Mouse (Mus musculus) ES-E14 (cell line): ENCODE data around the gene Btg3. TPM values are rescaled to one million over a fixed set of nuclear protein-coding genes. Genes with fewer than 3 reads are reported as not detected.
"Not testable (repeated sequence)": the region's sequence is repeated elsewhere in the genome, so short reads cannot be mapped to it uniquely, and the experiment has no call there.

Experiments
- DNase-seq: peaks from one replicate; pipeline ENCODE4 v3.0.0-alpha.2; 2013; ENCODE audit warnings: low read depth, low spot score
- H3K27ac ChIP-seq: 2 replicates; pipeline ENCODE4 v1.5.1; 2012; ENCODE audit warnings: low read depth, mild to moderate bottlenecking, low read length, moderate library complexity, mixed read lengths; ENCODE audit not compliant: poor library complexity, insufficient read depth, severe bottlenecking
- H3K36me3 ChIP-seq: 2 replicates; pipeline ENCODE4 v1.6.1; 2012; ENCODE audit warnings: mild to moderate bottlenecking, low read length, moderate library complexity, mixed read lengths; ENCODE audit not compliant: control insufficient read depth, poor library complexity, insufficient read depth, severe bottlenecking
- H3K4me1 ChIP-seq, 2 experiments: fragments of 150-350 bp in 1 of 2; sonication (generic) in 1 of 2; 2 replicates each; pipeline ENCODE4 v1.6.1; 2012; ENCODE audit warnings: low read length in 2 of 2, mild to moderate bottlenecking in 1 of 2, mixed read lengths in 1 of 2; ENCODE audit not compliant: control insufficient read depth in 2 of 2, insufficient read depth in 2 of 2, poor library complexity in 1 of 2
- H3K4me3 ChIP-seq, 2 experiments: fragments of 150-350 bp in 1 of 2; sonication (generic) in 1 of 2; 2 replicates each; pipeline ENCODE4 v1.5.1; 2012; ENCODE audit warnings: low read length in 2 of 2, low read depth in 1 of 2, mild to moderate bottlenecking in 1 of 2, mixed read lengths in 1 of 2; ENCODE audit not compliant: insufficient read depth in 1 of 2, poor library complexity in 1 of 2, severe bottlenecking in 1 of 2
- H3K9ac ChIP-seq: 2 replicates; pipeline ENCODE4 v1.6.1; 2012; ENCODE audit warnings: low read depth, mild to moderate bottlenecking, low read length, mixed read lengths; ENCODE audit not compliant: poor library complexity, insufficient read depth, severe bottlenecking
- H3K9me3 ChIP-seq: fragments of 150-350 bp; sonication (generic); 2 replicates; pipeline ENCODE4 v1.6.1; 2012; ENCODE audit warnings: low read depth, mild to moderate bottlenecking, low read length; ENCODE audit not compliant: control insufficient read depth, insufficient read depth
- CHD2 ChIP-seq: IDR thresholded peaks from 2 replicates; pipeline ENCODE4 v1.6.1; 2014; ENCODE audit warnings: mild to moderate bottlenecking, low read depth, low read length, inconsistent platforms
- HCFC1 ChIP-seq: IDR thresholded peaks from 2 replicates; pipeline ENCODE4 v1.6.1; 2012; ENCODE audit warnings: low read length, inconsistent platforms, borderline replicate concordance; ENCODE audit not compliant: insufficient read depth
- MAFK ChIP-seq: IDR thresholded peaks from 2 replicates; pipeline ENCODE4 v1.6.1; 2014; ENCODE audit warnings: mild to moderate bottlenecking, low read depth, low read length, inconsistent platforms; ENCODE audit not compliant: insufficient read depth
- ZC3H11A ChIP-seq: IDR thresholded peaks from 2 replicates; pipeline ENCODE4 v1.6.1; 2012; ENCODE audit warnings: low read depth, mild to moderate bottlenecking, inconsistent platforms, low read length, borderline replicate concordance
- ZNF384 ChIP-seq: IDR thresholded peaks from 2 replicates; pipeline ENCODE4 v1.6.1; 2012; ENCODE audit warnings: low read depth, low read length, inconsistent platforms
- in situ Hi-C, 2 experiments: fragments of 600-800 bp; cut with MboI; formaldehyde crosslinking; loops; one replicate each; pipeline ENCODE4 v1.15.1; 2025; ENCODE audit warnings: low sequenced_read_pairs in 2 of 2, inconsistent platforms in 1 of 2; ENCODE audit not compliant: unreplicated experiment in 2 of 2
- total RNA-seq: library from RNA; depleted of rRNA; stranded (reverse); fragments of 300-350 nt; gene quantifications from 2 replicates; pipeline ENCODE4 v1.2.3, GENCODE M21; 2012

Btg3 gene
- total RNA-seq, 1 experiment: 27.9 TPM

- peaks cover 8% of the 10 kb centered on the region for H3K36me3 ChIP-seq
- peaks cover 3 to 5% of the 10 kb centered on the region in 2 experiments; a peak in 3 of 4 replicates for H3K4me1 ChIP-seq
- peak overlapping the region; percentile 71 to 98 for H3K4me3 ChIP-seq
- in situ Hi-C loops: no loop called here
- TF ChIP-seq CHD2 (no peak), ZNF384 (no peak), ZC3H11A (no peak), MAFK (no peak), HCFC1 (no peak)
- H3K9ac ChIP-seq: peak overlapping the region; percentile 57
- no peaks in the 10 kb centered on the region for H3K9me3 ChIP-seq
- no peak for DNase-seq
- no peak overlapping the region for H3K27ac ChIP-seq
These were observed 1.8 kb downstream of the Btg3 start for GRCm38 (mm10) chr16:78375222-78375621.

DNA sequence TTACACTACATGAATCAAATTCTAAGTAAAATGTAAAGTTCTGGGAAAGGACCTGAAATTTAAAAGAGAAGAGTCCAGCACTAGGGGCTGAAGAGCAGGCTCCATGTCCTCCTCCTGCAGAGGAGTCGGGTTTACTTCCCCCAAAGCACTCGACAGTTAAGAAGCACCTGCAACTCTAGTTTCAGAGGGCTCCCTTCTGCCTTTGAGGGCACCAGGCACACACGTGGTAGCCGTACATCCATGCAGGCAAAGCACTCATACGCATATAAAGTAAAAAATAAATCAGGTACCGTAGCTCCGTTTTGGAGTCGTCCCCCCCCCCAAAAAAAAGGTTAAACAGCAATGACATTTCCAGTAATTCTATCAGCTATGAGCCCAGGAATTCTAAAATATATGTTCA is 3.2 kb downstream of the Btg3 start:
- Histone ChIP-seq H3K4me3 (no peak overlapping the region), H3K9me3 (no peaks in the 10 kb centered on the region), H3K4me1 (peaks cover 3 to 5% of the 10 kb centered on the region in 2 experiments; a peak in 3 of 4 replicates), H3K9ac (no peak overlapping the region), H3K27ac (no peak overlapping the region), H3K36me3 (peaks cover 13% of the 10 kb centered on the region)
- in situ Hi-C loops: no loop called here
- TF ChIP-seq MAFK: no peak
- TF ChIP-seq HCFC1: no peak
- TF ChIP-seq CHD2: no peak
- no peak for TF ChIP-seq ZC3H11A
- TF ChIP-seq ZNF384: no peak
- DNase-seq: no peak

GRCm38 (mm10) chr16:78372786-78373185 is 4.2 kb downstream of the Btg3 start:
- H3K9ac ChIP-seq: no peak overlapping the region
- no peak for DNase-seq
- H3K27ac ChIP-seq: no peak overlapping the region

DNA sequence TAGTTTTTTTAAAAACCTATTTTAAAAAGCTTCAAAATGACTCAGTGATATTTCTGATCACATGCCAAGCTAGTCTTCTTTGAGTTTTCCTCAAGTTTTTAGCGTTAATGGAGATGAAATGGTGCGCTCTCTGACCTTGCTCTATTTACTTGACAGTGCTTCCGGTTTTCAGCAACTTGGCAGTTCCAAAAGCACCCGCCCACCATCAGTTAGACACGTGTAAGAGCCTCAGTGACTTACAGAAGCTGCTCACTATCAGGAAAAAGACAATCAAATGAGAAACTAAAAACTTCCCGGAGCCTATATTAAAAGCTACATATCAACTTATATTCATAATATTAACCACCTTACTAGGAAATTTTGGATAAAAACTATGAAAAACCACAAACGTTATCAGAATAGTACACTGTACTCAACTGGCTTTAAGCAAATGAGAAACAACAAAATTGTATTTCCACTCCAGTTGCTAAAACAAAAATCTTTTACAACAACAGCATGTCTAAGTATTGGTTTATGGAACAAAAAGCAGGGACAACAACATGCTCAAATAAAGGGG is 5.4 kb downstream of the Btg3 start:
- H3K9me3 ChIP-seq: no peaks in the 10 kb centered on the region
- H3K36me3 ChIP-seq: peaks cover 17% of the 10 kb centered on the region
- in situ Hi-C loops: no loop called here
- no peak for DNase-seq
- H3K4me3 ChIP-seq: no peak overlapping the region
- H3K27ac ChIP-seq: no peak overlapping the region
- no peak overlapping the region for H3K9ac ChIP-seq
- peaks cover 3% of the 10 kb centered on the region in 2 experiments; a peak in 3 of 4 replicates for H3K4me1 ChIP-seq
- no peak for TF ChIP-seq HCFC1
- TF ChIP-seq ZNF384: no peak
- TF ChIP-seq ZC3H11A: no peak
- TF ChIP-seq MAFK: no peak
- TF ChIP-seq CHD2: no peak

More at GRCm38 (mm10) chr16:78372786-78373185, 4.2 kb downstream of the Btg3 start:
- TF ChIP-seq MAFK: no peak
- TF ChIP-seq CHD2: no peak
- TF ChIP-seq ZC3H11A: no peak
- TF ChIP-seq ZNF384: no peak
- no peak for TF ChIP-seq HCFC1
- Histone ChIP-seq H3K4me3 (no peak overlapping the region), H3K4me1 (peaks cover 3 to 5% of the 10 kb centered on the region in 2 experiments; a peak in 3 of 4 replicates), H3K36me3 (peaks cover 14% of the 10 kb centered on the region), H3K9me3 (no peaks in the 10 kb centered on the region)
- in situ Hi-C loops: no loop called here

DNA sequence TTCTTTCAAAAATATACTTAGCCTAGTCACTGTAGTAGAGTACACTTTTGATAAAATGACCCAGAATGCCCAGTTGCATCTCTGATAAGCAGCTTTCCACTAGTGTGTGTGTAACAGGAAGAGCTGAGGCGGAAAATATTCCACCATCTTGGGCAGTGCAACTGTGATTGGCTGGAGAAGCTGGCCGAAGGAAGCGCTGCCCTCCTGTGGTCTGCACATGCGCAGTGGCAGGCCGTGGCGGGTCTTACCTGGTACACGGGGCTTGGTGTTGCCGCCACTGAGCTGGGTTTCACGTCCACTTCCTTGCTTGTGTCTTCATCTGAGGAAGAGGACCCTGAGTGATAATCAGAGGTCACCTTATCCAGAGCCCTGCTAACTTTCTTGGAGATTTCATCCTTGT is 12.4 kb downstream of the Btg3 start:
- H3K36me3 ChIP-seq: peaks cover 20% of the 10 kb centered on the region
- H3K4me3 ChIP-seq, DNase-seq, H3K9me3 ChIP-seq, H3K4me1 ChIP-seq, in situ Hi-C loops, H3K9ac ChIP-seq, H3K27ac ChIP-seq: not testable (repeated sequence)
